Mouse (Mus musculus) subcutaneous adipose tissue, adult 2 months (tissue): ENCODE data around the gene Ddx39. TPM values are rescaled to one million over a fixed set of nuclear protein-coding genes. Genes with fewer than 3 reads are reported as not detected.

Experiments used
- polyA plus RNA-seq: library from polyadenylated mRNA; depleted of rRNA; stranded (reverse); fragments of >200 nt; gene quantifications from 2 replicates; pipeline ENCODE4 v1.2.3, GENCODE M21; 2012; ENCODE audit warnings: low replicate concordance; rRNA removed

Gene Ddx39
- polyA plus RNA-seq = 24.7 and 50.9 TPM in 2 replicates

DNA sequence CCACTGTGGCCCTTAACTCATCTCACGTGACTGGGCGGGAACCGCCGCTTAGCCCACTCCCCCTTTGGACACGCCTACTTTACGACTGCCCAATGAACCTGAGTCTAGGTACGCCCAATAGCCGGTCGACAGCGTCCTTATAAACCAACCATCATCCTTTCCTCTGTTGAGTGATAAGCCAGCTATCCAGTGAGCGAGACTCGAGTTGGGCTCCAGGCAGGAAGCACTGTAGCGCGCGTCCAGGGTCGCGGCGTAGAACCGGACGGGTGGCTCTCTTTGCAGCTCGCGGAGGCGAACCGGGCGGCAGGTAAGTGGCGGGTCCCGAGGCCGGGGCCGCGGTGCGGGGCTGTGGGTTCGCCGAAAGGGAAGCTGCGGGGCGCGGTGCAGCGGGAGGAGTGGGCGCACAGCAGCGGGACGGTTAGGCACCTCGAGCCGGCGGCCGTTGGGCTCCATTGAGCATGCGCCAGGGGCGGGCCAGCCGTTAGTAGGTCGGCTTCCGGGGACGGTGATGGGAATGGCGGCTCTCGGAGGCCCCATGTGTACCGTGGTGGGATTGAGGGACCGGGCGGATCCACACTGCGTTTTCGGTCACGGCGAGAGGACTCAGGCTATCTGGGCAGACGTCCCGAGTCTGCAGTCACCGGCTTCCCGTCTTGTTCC lies at the start of gene Ddx39:
TSS of gene Ddx39 (plus strand) at position 147 of the 660 bp plus-strand sequence.

DNA sequence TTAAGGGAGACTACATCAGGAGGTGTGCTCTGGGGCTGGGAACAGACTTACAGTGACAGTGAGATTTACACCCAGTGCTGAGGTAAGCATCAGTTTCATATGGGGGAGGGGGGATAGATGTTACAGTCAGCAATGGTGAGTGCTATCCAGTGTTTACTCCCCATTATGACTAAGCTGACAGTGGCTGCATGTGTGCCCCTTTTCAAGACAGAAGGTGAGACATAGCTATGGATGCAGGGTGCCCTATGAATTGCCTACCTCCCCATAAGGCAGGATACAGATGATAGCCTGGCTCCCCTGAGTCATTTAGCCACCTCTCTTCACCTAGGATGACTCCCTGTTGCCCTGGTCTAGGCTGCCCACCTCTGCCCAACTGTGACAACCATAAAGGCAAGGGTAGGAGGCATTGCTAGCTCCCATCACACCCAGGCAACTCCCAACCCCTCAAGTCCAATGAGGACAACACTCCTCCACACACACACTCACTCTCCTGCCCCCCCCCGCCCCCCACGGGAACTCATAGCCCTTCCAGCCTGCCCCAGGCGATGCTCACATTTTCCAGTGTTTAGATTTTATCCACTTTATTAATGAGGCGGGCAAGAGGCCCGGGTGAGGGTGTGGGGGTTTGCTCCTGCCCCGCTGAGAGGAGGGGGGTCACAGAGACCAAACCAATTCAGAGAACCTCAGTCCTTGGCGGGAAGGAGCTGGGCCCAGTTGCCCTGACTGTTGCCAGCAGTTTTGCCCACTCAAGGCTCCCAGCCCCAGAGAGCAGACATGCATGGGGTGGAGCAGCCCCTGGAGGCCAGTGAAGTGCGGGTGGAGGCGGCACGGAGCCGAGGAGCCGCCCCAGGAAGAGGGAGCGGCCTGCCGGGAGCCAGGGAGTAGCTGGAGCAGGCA lies 48.8 kb upstream of the Ddx39 start, which contains the start of gene Ptger1:
TSS of gene Ptger1 (plus strand) at position 710 of the 897 bp plus-strand sequence.

DNA sequence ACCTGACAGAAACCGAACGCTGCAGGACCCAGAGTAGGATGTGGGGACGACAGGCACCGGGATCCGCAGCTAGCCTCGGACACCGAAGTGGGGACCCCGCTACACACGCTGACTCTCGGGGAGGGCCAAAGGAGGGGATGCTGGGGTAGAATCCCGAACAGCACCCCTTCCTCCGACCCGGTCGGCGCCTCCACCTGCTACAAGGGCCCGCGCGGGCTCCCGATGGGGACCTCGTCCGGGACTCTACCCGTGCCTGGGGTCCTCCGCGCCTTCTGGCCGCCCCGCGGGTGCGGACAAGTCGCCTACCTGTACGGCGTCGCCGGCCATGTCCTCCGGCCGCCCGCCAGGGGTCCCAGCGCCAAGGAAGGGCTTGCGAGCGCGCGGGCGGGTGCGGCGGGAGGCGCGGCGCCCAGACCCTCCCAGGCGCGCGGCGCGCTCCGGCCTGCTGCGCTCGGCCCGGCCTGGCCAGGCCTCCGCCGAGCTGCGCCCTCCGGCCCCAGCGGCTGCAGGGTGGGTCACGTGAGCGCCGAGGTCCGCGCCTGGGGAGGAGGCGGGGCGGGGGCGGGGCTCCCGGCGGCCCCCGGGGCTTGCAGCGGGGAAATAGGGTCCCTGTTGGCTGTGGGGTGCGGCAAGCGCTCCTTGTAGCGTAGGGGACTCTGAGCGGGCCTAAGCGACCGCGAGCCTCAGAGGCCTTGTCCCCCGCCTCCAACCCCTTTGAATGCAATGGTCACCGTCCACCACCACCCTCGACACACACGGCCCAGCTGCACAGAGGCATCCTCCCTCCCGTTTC lies 16.1 kb upstream of the Ddx39 start, which contains the start of gene Pkn1:
TSS of gene Pkn1 (minus strand) at position 519 of the 793 bp plus-strand sequence.

DNA sequence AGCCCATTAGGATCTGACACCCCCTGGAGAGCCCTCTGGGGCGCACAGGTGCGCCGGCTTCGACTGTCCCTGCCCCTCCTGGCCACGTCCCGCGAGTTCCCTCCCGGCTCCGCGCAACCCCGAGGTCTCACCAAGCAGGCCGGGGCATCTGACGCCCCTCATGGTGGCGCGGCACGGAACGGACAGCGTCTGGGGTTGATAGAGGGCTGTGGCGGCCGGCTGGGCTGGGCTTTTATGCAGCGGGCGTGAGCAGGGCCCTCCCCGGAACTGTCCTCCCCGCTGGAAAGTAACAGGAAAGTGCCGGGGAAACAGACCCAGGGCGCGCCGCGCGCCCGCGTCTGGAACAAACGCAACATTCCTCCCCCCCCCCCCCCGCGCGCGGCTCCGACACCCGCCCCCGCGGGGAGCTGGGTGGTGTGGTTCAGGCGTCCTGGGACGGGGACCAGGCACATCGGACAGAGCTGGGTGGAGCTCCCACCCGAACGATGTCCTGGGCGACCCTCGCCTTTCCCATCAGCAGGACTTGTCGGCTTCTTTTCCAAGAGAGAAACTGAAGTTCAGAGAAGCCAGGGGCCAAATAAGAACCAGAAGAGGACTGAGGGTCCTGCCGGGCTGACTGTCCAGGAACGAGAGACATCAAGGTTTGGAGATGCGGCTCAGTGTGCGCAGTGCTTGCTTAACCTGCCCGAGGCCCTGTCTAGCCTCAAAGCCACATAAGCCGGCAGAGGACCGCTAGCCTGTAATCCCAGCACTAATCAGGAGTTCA lies 26.2 kb downstream of the Ddx39 start, which contains the start of gene Adgre5:
TSS of gene Adgre5 (minus strand) at position 351 of the 766 bp plus-strand sequence.

Other genes with a start within 250 kb of the Ddx39 start
- gene Olfr370, start 179.4 kb upstream of the Ddx39 start, polyA plus RNA-seq = not detected in 2 replicates
- 425 and 518 TPM in 2 replicates for gene Ndufb7, start 148.5 kb upstream of the Ddx39 start, polyA plus RNA-seq
- 697 and 709 TPM in 2 replicates for gene Tecr, start 107.2 kb upstream of the Ddx39 start, polyA plus RNA-seq
- 26.1 and 34.8 TPM in 2 replicates for gene Dnajb1, start 107.0 kb upstream of the Ddx39 start, polyA plus RNA-seq
- 40.8 and 62.0 TPM in 2 replicates for gene Gipc1, start 62.5 kb upstream of the Ddx39 start, polyA plus RNA-seq
- gene Ptger1, start 48.5 kb upstream of the Ddx39 start, polyA plus RNA-seq = 1.4 and 3.7 TPM in 2 replicates
- 85.8 and 106 TPM in 2 replicates for gene Pkn1, start 16.0 kb upstream of the Ddx39 start, polyA plus RNA-seq
- gene Adgre5, start 26.1 kb downstream of the Ddx39 start, polyA plus RNA-seq = 82.7 and 155 TPM in 2 replicates
- 33.2 and 156 TPM in 2 replicates for gene Adgrl1, start 184.9 kb downstream of the Ddx39 start, polyA plus RNA-seq
- 1.9 and 5.0 TPM in 2 replicates for gene Gm10644, start 240.0 kb downstream of the Ddx39 start, polyA plus RNA-seq
- 4.3 and 13.9 TPM in 2 replicates for gene Asf1b, start 240.3 kb downstream of the Ddx39 start, polyA plus RNA-seq